8 mouse cellular contexts compared by ENCODE assay signal in genomic region chrX:52911587-52912371, GRCm38 (mm10). TPM values are rescaled to one million over a fixed set of nuclear protein-coding genes. Genes with fewer than 3 reads are reported as not detected.
A peak's percentile ranks its signal among the peaks of the same experiment; 100 is the strongest.
DNase-seq lines count a peak whose midpoint lies in the region; ATAC-seq and TF ChIP-seq lines count a peak whose summit lies in the region.

Gene Phf6, plus strand, starts transcription at chrX:52912266.

- H3K4me3 ChIP-seq in forebrain, embryonic 15.5 days: peak within 1 kb of the TSS; percentile 52
- H3K4me3 ChIP-seq in layer of hippocampus, adult 2 months: peak within 1 kb of the TSS; percentile 79
- peak within 1 kb of the TSS; percentile 63 for H3K4me3 ChIP-seq in lung, embryonic 14.5 days (ENCODE audit: low read depth, low read length)
- H3K4me3 ChIP-seq in olfactory bulb, adult 2 months (ENCODE audit: insufficient read depth, low read depth, low read length): peak within 1 kb of the TSS; percentile 82
- H3K4me3 ChIP-seq in thymus, adult 2 months (ENCODE audit: control insufficient read depth, insufficient read depth, low read length): peak within 1 kb of the TSS; percentile 99

- H3K9me3 ChIP-seq in forebrain, embryonic 15.5 days: no peaks in the 10 kb centered on the region
- no peaks in the 10 kb centered on the region for H3K9me3 ChIP-seq in lung, embryonic 14.5 days (ENCODE audit: low read depth, low read length)

- H3K27ac ChIP-seq in forebrain, embryonic 15.5 days (replicated peaks): peak within 1 kb of the TSS; percentile 95
- H3K27ac ChIP-seq in layer of hippocampus, adult 2 months: peak within 1 kb of the TSS; percentile 94
- peak within 1 kb of the TSS; percentile 87 for H3K27ac ChIP-seq in lung, embryonic 14.5 days (ENCODE audit: low read depth)
- peak within 1 kb of the TSS; percentile 94 for H3K27ac ChIP-seq in olfactory bulb, adult 2 months (ENCODE audit: insufficient read depth, low read depth, low read length)
- peak within 1 kb of the TSS; percentile 93 for H3K27ac ChIP-seq in thymus, adult 2 months (ENCODE audit: control insufficient read depth, insufficient read depth, low read length)

- H3K4me1 ChIP-seq in forebrain, embryonic 15.5 days: peaks cover 5% of the 10 kb centered on the region; the same call in 1 of the 2 replicates
- no peaks in the 10 kb centered on the region for H3K4me1 ChIP-seq in lung, embryonic 14.5 days (ENCODE audit: insufficient read depth)
- no peaks in the 10 kb centered on the region for H3K4me1 ChIP-seq in olfactory bulb, adult 2 months (ENCODE audit: control insufficient read depth, insufficient read depth, low read length)
- no peaks in the 10 kb centered on the region for H3K4me1 ChIP-seq in thymus, adult 2 months (replicated peaks; ENCODE audit: control insufficient read depth, insufficient read depth, low read length)

- TF ChIP-seq CTCF in layer of hippocampus, adult 2 months (conservative IDR thresholded peaks at IDR 0.05): no peak
- TF ChIP-seq CTCF in lung, embryonic 14.5 days (IDR thresholded peaks at IDR 0.05; ENCODE audit: low read depth): no peak
- no peak for TF ChIP-seq CTCF in olfactory bulb, adult 2 months (IDR thresholded peaks at IDR 0.05; ENCODE audit: insufficient read depth, low read depth, low read length)
- TF ChIP-seq CTCF in thymus, adult 2 months (IDR thresholded peaks at IDR 0.05; ENCODE audit: borderline replicate concordance, control insufficient read depth, extremely low read depth, insufficient read depth, low read length, poor library complexity): no peak

- intact Hi-C loops in heart, postnatal 25 days (cut with DNase I): no loop called here

- H3K36me3 ChIP-seq in forebrain, embryonic 15.5 days: no peaks in the 10 kb centered on the region
- no peaks in the 10 kb centered on the region for H3K36me3 ChIP-seq in lung, embryonic 14.5 days (ENCODE audit: insufficient read depth)
- no peaks in the 10 kb centered on the region for H3K36me3 ChIP-seq in thymus, adult 2 months (ENCODE audit: control insufficient read depth, insufficient read depth, low read length)

- peak within 1 kb of the TSS; percentile 71 for H3K9ac ChIP-seq in forebrain, embryonic 15.5 days (replicated peaks)
- peak within 1 kb of the TSS; percentile 78 for H3K9ac ChIP-seq in lung, embryonic 14.5 days

- peak; percentile 86 for DNase-seq in ES-CJ7 (ENCODE audit: low read depth, low spot score)
- DNase-seq in cerebellum, adult 11 months: peak; percentile 86
- DNase-seq in heart, postnatal 25 days (ENCODE audit: low spot score): peak; percentile 82
- peak; percentile 87 to 91 for DNase-seq in layer of hippocampus, adult 2 months (ENCODE audit: low spot score in 2 of 2)
- DNase-seq in lung, embryonic 14.5 days: peak; percentile 95
- DNase-seq in thymus, adult 2 months: peak; percentile 88

- H3K27me3 ChIP-seq in forebrain, embryonic 15.5 days: no peaks in the 10 kb centered on the region
- no peaks in the 10 kb centered on the region for H3K27me3 ChIP-seq in lung, embryonic 14.5 days (ENCODE audit: insufficient read depth, low read length)
- no peaks in the 10 kb centered on the region for H3K27me3 ChIP-seq in thymus, adult 2 months (ENCODE audit: control insufficient read depth, insufficient read depth, low read length)

- peak within 1 kb of the TSS; percentile 42 for H3K4me2 ChIP-seq in forebrain, embryonic 15.5 days (replicated peaks)
- peak within 1 kb of the TSS; percentile 64 for H3K4me2 ChIP-seq in lung, embryonic 14.5 days

- TF ChIP-seq POLR2A in olfactory bulb, adult 2 months (IDR thresholded peaks at IDR 0.05; ENCODE audit: insufficient read depth, low read depth, low read length): peak; percentile 68
- peak; percentile 59; the same call in 1 of the 2 replicates for TF ChIP-seq POLR2A in thymus, adult 2 months (IDR thresholded peaks at IDR 0.05; ENCODE audit: control insufficient read depth, extremely low read depth, insufficient read depth, low read length, poor library complexity)

- peak; percentile 99 for ATAC-seq in forebrain, embryonic 15.5 days (replicated peaks)
- peak; percentile 100 for ATAC-seq in lung, embryonic 14.5 days (ENCODE audit: insufficient read depth)

- 10% methylated on average over 49 of the region's 54 CpGs for WGBS in forebrain, embryonic 15.5 days
- 7% methylated on average over 53 of the region's 54 CpGs for WGBS in lung, embryonic 14.5 days
- WGBS in olfactory bulb, adult 2 months: 21% methylated on average over 54 of the region's 54 CpGs
- 3% methylated on average over 54 of the region's 54 CpGs for WGBS in thymus, adult 2 months

RNA-seq across cellular contexts. Expression of gene Phf6, which starts in this region (rescaled TPM):
- 94.6 and 97.5 TPM in 2 replicates for polyA plus RNA-seq in forebrain, embryonic 15.5 days (2015; fragmentation: Nextera tagmentation; extraction: Ambion mirVana)
- 1 to 10 TPM; 4.1 to 5.2 TPM for total RNA-seq in heart, postnatal 25 days (2021)
- 10 to 100 TPM; 19.5 to 19.9 TPM for total RNA-seq in layer of hippocampus, adult 2 months (2021)
- 55.1 and 56.5 TPM in 2 replicates for polyA plus RNA-seq in lung, embryonic 14.5 days (2014; fragmentation: Nextera tagmentation; extraction: Ambion mirVana)
- not detected in 2 replicates for polyA plus RNA-seq in olfactory bulb, adult 2 months (2012; ENCODE audit: insufficient read depth, insufficient read length, low replicate concordance, missing spikeins)
- 6.8 and 6.9 TPM in 2 replicates for polyA plus RNA-seq in thymus, adult 2 months (2012; rRNA removed)

Comparison
In these comparisons a context has a peak if more than half of its experiments do, and no peak if none do; other contexts are left out.
1. Peak in every context shown above with its lines: DNase-seq, ATAC-seq, H3K4me3 ChIP-seq and H3K27ac ChIP-seq.